Mouse (Mus musculus) lung, postnatal 0 days (tissue): Measurements from ENCODE around the gene Marc1. TPM values are rescaled to one million over a fixed set of nuclear protein-coding genes. Genes with fewer than 3 reads are reported as not detected.

Experiments used
- ATAC-seq: fragments of 200-750 bp; cut with Nextera tagmentation; 2 replicates; pipeline ENCODE4 v1.8.0; 2017; ENCODE audit warnings: moderate library complexity
- DNase-seq: peaks from one replicate; pipeline ENCODE4 v3.0.0-alpha.2; 2016; ENCODE audit warnings: low spot score
- H3K27ac ChIP-seq: fragments of 300-500 bp; sonication (generic); 2 replicates; pipeline ENCODE4 v1.5.1; 2014; ENCODE audit warnings: antibody characterized with exemption, mild to moderate bottlenecking, low read length, mixed read lengths
- H3K27me3 ChIP-seq: fragments of 300-500 bp; sonication (generic); replicated peaks from 2 replicates; pipeline ENCODE4 v1.6.1; 2014; ENCODE audit warnings: low read length, mixed read lengths; ENCODE audit not compliant: insufficient read depth
- H3K36me3 ChIP-seq: fragments of 300-500 bp; sonication (generic); 2 replicates; pipeline ENCODE4 v1.6.1; 2014; ENCODE audit warnings: low read length, mixed read lengths; ENCODE audit not compliant: insufficient read depth
- H3K4me1 ChIP-seq: fragments of 300-500 bp; sonication (generic); 2 replicates; pipeline ENCODE4 v1.6.1; 2014; ENCODE audit warnings: antibody characterized with exemption, low read depth, low read length, mixed read lengths; ENCODE audit not compliant: insufficient read depth
- H3K4me2 ChIP-seq: fragments of 300-500 bp; sonication (generic); replicated peaks from 2 replicates; pipeline ENCODE4 v1.6.1; 2014; ENCODE audit warnings: low read depth, mild to moderate bottlenecking, low read length, moderate library complexity, mixed read lengths
- H3K4me3 ChIP-seq: fragments of 300-500 bp; sonication (generic); 2 replicates; pipeline ENCODE4 v1.5.1; 2014; ENCODE audit warnings: low read depth, low read length
- H3K9ac ChIP-seq: fragments of 300-500 bp; sonication (generic); replicated peaks from 2 replicates; pipeline ENCODE4 v1.6.1; 2014; ENCODE audit warnings: low read depth, mild to moderate bottlenecking
- H3K9me3 ChIP-seq: fragments of 300-500 bp; sonication (generic); 2 replicates; pipeline ENCODE4 v1.6.1; 2016; ENCODE audit warnings: low read length, mixed read lengths
- CTCF ChIP-seq: IDR thresholded peaks from 2 replicates; pipeline ENCODE4 v1.5.1; 2016; ENCODE audit warnings: antibody characterized with exemption, mild to moderate bottlenecking
- EP300 ChIP-seq: IDR thresholded peaks from 2 replicates; pipeline ENCODE4 v1.6.1; 2016; ENCODE audit warnings: antibody characterized with exemption, mild to moderate bottlenecking, control low read depth
- WGBS: fragments of 180-500 bp; shearing (Covaris S2); extraction: QIAGEN DNeasy Blood & Tissue Kit; methylation state at CpG from one replicate; pipeline ENCODE4 v1.1.7; 2014; 5-methylcytosine and 5-hydroxymethylcytosine counted together
- polyA plus RNA-seq: library from polyadenylated mRNA; unstranded; fragments of >200 nt; fragmentation: Nextera tagmentation; extraction: Ambion mirVana; gene quantifications from 2 replicates; pipeline ENCODE4 v1.2.1, GENCODE M21; 2015

The Marc1 gene
- polyA plus RNA-seq = 0.11 and 0.13 TPM in 2 replicates

- no peak for DNase-seq
- ATAC-seq = no peak; the same call in 1 of the 2 replicates
- no peak within 1 kb of the TSS for H3K27ac ChIP-seq
- no peaks in the 10 kb centered on the region for H3K9me3 ChIP-seq
- TF ChIP-seq EP300 (no peak), CTCF (no peak)
- H3K4me1 ChIP-seq = no peaks in the 10 kb centered on the region
- peak within 1 kb of the TSS; percentile 42 for H3K4me2 ChIP-seq
- H3K36me3 ChIP-seq = peaks cover 4% of the 10 kb centered on the region; the same call in 1 of the 2 replicates
- WGBS = 8% methylated on average over 52 of the region's 52 CpGs
- H3K27me3 ChIP-seq = no peaks in the 10 kb centered on the region
- no peak within 1 kb of the TSS for H3K9ac ChIP-seq
- H3K4me3 ChIP-seq = peak within 1 kb of the TSS; percentile 8; the same call in 1 of the 2 replicates
Observed at GRCm38 (mm10) chr1:184810780-184811575, at the start of gene Marc1. Gene Marc1 (minus strand): TSS chr1:184811313.

DNA sequence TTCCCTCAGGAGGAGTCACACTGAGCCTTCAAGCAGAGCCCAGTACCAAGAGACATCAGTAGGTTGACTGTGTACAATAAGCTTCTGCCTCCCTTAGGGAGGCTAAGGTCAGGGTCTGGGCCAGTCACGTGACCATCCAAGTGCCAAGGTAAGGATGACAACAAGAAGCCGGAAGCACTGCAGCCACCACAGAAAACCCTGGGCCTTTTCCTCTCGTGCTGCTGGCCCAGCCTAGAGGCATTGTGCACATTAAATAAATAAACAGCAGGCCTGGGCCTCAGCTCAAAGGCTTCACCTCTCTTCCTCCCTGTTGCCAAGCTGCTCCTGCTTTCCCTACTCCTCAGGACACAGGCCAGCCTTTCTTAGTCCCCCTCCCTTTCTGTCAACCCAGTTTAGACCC is 49.2 kb upstream of the Marc1 start:
- Histone ChIP-seq H3K4me1 (no peaks in the 10 kb centered on the region), H3K4me3 (no peak overlapping the region), H3K27me3 (no peaks in the 10 kb centered on the region), H3K27ac (peak overlapping the region; percentile 54), H3K4me2 (no peak overlapping the region), H3K9me3 (no peaks in the 10 kb centered on the region), H3K9ac (no peak overlapping the region), H3K36me3 (no peaks in the 10 kb centered on the region)
- TF ChIP-seq EP300 (peak; percentile 45; the same call in 1 of the 2 replicates), CTCF (no peak)
- 22% methylated on average over 3 of the region's 3 CpGs for WGBS
- DNase-seq (peak; percentile 49), ATAC-seq (peak; percentile 60)

- Histone ChIP-seq H3K9ac (no peak overlapping the region), H3K4me2 (no peak overlapping the region), H3K27me3 (no peaks in the 10 kb centered on the region), H3K27ac (no peak overlapping the region), H3K36me3 (no peaks in the 10 kb centered on the region), H3K4me1 (no peaks in the 10 kb centered on the region), H3K4me3 (no peak overlapping the region), H3K9me3 (no peaks in the 10 kb centered on the region)
- 64% methylated on average over 1 of the region's 1 CpGs for WGBS
- TF ChIP-seq CTCF (no peak), EP300 (no peak)
- ATAC-seq (peak; percentile 63), DNase-seq (no peak)
Observed at GRCm38 (mm10) chr1:184858253-184858652, 47.1 kb upstream of the Marc1 start.

- Histone ChIP-seq H3K27ac (no peak overlapping the region), H3K4me2 (no peak overlapping the region), H3K9me3 (no peaks in the 10 kb centered on the region), H3K36me3 (no peaks in the 10 kb centered on the region), H3K9ac (no peak overlapping the region), H3K4me3 (no peak overlapping the region), H3K4me1 (no peaks in the 10 kb centered on the region), H3K27me3 (no peaks in the 10 kb centered on the region)
- 79% methylated on average over 9 of the region's 9 CpGs for WGBS
- no peak for ATAC-seq
- DNase-seq = no peak
- no peak for TF ChIP-seq CTCF
- TF ChIP-seq EP300 = no peak
Observed at GRCm38 (mm10) chr1:184857216-184857615, 46.1 kb upstream of the Marc1 start.

GRCm38 (mm10) chr1:184853922-184854321 is 42.8 kb upstream of the Marc1 start:
- H3K4me3 ChIP-seq = no peak overlapping the region
- TF ChIP-seq CTCF (no peak), EP300 (no peak)
- H3K27me3 ChIP-seq = no peaks in the 10 kb centered on the region
- peak overlapping the region; percentile 81 for H3K27ac ChIP-seq
- peak overlapping the region; percentile 40; the same call in 1 of the 2 replicates for H3K4me2 ChIP-seq
- WGBS = 20% methylated on average over 3 of the region's 3 CpGs
- H3K9me3 ChIP-seq = no peaks in the 10 kb centered on the region
- H3K36me3 ChIP-seq = no peaks in the 10 kb centered on the region
- ATAC-seq (no peak), DNase-seq (no peak)
- H3K9ac ChIP-seq = no peak overlapping the region
- H3K4me1 ChIP-seq = no peaks in the 10 kb centered on the region

GRCm38 (mm10) chr1:184853339-184853738 is 42.2 kb upstream of the Marc1 start:
- no peaks in the 10 kb centered on the region for H3K9me3 ChIP-seq
- WGBS = 6% methylated on average over 5 of the region's 5 CpGs
- TF ChIP-seq EP300 (no peak), CTCF (peak; percentile 95)
- H3K4me2 ChIP-seq = peak overlapping the region; percentile 40
- no peaks in the 10 kb centered on the region for H3K36me3 ChIP-seq
- H3K4me3 ChIP-seq = no peak overlapping the region
- ATAC-seq = peak; percentile 80
- H3K27me3 ChIP-seq = no peaks in the 10 kb centered on the region
- DNase-seq = peak; percentile 93
- H3K4me1 ChIP-seq = no peaks in the 10 kb centered on the region
- H3K9ac ChIP-seq = no peak overlapping the region
- H3K27ac ChIP-seq = peak overlapping the region; percentile 81
